Mouse (Mus musculus): ENCODE data around the gene Dysf.

The Dysf gene

DNA sequence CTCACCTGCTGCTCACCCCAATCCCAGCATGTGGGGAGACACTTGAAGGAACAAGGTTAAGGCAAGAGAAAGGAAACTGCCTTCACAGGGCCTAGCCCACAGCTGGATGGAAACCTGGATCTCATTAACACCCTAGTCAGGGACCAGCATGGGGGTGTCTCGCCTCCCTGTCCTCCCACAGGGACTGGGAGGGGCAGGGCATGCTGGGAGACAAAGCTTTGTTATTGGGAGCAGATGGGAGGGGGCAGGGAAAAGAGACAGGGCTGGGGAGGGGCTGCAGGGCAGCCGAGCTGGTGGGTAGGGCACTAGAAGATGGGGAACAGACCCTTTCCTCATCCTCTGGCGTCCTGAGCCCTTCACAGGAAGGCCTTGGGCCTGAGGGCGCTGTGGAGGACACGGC lies 220.4 kb downstream of the Dysf start:
- in situ Hi-C loops (cut with MboI, MseI): no loop called here

DNA sequence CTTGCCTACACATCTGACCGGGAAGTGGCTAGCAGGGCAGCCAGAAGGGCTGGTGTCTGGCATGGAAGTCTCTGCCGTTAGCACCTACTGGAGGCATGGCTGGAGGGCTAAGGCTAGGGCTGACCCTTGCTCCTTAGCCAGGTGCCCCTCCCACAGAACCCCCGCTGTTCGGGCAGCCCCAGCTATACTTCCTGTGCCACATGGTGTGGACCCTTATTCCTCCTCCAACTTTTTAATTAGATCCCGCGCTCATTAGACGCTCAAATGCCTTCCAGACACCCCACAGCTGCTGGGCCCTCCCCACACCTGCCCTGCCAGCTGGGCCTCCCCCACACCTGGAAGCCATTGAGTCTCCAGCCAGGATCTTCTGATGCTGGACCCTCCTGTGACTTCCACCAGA lies 221.3 kb downstream of the Dysf start:
- in situ Hi-C loops (cut with MboI, MseI): no loop called here

- in situ Hi-C loops (cut with MboI, MseI): no loop called here
Measured at GRCm38 (mm10) chr6:84231108-84231507, 222.7 kb downstream of the Dysf start.

DNA sequence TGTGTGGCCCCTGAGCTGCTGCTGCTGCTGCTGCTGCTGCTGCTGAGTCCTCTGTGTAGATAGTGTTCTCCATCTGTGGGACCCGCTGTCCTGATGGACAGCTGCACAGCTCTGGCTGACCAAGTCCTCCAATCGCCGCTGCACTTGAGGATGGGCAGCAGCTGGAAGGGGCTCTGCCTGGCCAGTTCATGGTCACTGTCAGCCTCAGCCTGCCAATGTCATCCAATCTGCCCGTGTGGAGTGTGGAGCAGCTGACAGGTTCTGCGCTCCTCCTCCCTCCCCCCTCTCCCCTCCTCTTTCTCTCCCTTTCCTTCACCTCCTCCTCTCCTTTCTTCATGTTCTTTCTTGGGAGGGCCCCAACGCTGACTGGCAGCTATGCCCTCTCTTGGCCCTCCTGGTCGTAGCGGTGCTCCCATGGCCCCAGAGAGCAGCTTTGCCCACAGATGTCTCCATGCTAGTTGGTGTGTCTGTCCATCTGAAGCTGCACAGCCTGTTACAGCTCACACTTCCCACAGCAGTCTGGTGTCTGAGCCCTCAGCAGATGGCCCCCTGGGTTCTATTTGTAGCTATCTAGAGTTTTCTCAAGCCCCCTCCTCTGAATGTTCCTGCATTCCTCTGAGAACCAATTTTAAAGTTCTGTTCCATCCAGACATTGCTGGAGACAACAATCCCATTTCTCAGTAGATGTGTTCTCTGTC lies 223.8 kb downstream of the Dysf start:
- in situ Hi-C loops (cut with MboI, MseI): no loop called here

GRCm38 (mm10) chr6:84233783-84234182 lies 225.4 kb downstream of the Dysf start:
- in situ Hi-C loops (cut with MboI, MseI): no loop called here

DNA sequence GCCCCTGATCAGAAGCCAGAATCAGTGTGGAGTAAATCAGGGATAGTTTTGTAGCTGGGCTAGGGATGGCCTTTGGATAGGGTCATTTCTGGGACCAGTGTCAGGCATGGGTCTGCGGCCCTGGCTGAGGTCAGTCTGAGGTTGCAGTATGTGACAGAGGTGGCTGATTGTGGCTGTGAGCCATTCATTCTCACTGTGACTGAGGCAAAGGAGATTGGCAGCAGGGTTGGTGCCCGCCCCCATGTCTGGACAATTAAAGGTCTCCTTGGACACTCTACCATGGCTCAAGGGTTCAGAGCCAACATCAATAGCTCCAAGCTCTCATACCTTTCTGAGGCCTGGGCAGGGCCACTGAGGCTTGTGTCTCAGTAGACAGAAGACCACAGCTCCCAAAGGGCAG lies 227.0 kb downstream of the Dysf start:
- in situ Hi-C loops (cut with MboI, MseI): no loop called here

- in situ Hi-C loops (cut with MboI, MseI): no loop called here
Measured at GRCm38 (mm10) chr6:84243385-84243784, 235.0 kb downstream of the Dysf start.

DNA sequence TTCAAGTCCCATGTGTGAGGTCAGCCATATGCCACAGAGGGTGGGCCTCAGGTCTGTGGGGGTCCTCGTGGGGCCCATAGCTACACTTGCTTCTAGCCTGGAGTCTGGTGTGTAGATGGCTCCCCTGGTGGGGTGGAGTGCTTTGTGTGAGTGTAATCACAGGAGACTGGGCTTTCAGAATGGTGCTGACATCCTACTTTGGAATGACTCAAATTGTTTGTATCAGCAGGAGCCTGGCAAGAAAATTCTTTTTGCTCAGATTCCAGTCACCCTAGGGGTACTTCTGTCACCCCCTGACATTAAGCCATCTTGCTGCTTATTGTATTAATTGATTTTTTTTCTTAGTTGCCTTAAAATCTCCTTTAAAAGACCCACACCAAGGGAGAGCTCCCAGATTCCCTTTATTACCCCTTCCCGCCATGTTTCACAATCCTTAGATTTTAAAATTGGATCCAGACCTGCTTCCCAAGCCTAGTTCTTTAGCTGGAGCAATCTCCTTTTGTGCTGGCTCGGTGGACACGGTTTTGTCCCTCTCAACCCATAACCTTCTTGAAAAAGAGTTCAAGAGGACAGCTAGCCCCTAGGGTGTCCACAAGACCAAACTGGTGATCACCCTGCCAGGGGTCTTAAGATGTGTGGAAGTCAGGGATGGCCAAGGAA lies 237.8 kb downstream of the Dysf start:
- in situ Hi-C loops (cut with MboI, MseI): no loop called here

GRCm38 (mm10) chr6:84246979-84247378 lies 238.6 kb downstream of the Dysf start:
- in situ Hi-C loops (cut with MboI, MseI): no loop called here

Data from regulatory T cell (primary cell).